Mouse (Mus musculus): ENCODE data around the gene Pih1d3. TPM values are rescaled to one million over a fixed set of nuclear protein-coding genes. Genes with fewer than 3 reads are reported as not detected.

Gene Pih1d3
- not detected in 2 replicates for polyA plus RNA-seq (2016; fragmentation: Nextera tagmentation; extraction: Ambion mirVana)

DNA sequence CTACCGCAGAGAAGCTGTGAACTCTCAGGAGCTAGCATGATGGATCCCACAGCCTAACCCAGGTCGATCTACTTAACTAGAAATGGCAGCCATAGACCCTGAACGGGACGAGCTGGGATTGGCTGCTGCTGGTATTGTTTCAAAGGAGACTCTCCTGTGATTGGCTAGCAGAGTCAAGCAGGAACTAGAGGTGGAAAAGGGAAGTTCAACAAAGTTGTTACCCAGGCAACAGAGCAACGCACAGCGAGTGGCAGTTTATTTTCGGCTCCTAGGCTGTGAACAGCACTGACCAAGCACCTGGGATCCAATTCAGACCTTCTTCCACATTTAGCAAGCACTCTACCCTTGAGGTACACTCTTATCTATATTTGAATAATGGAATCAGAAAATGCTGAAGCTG lies at the start of gene Pih1d3, which contains the start of gene 4931428L18Rik:
Gene Pih1d3 (plus strand): TSS at position 275 of the 400 bp plus-strand sequence.
Gene 4931428L18Rik (minus strand): TSS at position 121 of the 400 bp plus-strand sequence.
- H3K9me3 ChIP-seq (replicated peaks) = no peaks in the 10 kb centered on the region
- ATAC-seq (ENCODE audit: low FRiP score) = no peak
- H3K9ac ChIP-seq = no peak within 1 kb of the TSS
- H3K27me3 ChIP-seq = no peaks in the 10 kb centered on the region
- no peaks in the 10 kb centered on the region for H3K36me3 ChIP-seq
- H3K4me1 ChIP-seq = no peaks in the 10 kb centered on the region
- no peak within 1 kb of the TSS for H3K4me3 ChIP-seq
- H3K27ac ChIP-seq = no peak within 1 kb of the TSS
- H3K4me2 ChIP-seq (replicated peaks) = no peak within 1 kb of the TSS
- 85% methylated on average over 7 of the region's 7 CpGs for WGBS

DNA sequence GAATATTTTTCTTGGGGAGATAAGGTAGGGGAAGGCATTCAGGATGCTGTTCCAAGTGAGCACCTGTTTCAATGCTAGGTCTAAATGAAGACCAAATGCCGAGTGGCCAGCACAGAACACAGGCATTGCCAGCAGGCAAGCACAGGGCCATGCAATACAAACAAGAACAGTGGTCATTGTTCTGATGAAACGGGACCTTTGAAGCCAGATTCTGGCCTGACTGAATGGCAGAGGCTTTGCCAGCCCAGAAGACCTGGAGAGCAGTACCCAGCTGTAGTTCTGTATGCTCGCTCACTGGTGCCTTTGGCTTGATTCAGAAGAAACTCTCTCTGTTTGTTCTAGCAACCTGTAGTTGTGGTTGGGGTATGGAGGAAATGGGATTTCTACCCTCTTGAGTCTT lies 47.2 kb upstream of the Pih1d3 start:
- no peak overlapping the region for H3K4me3 ChIP-seq
- no peaks in the 10 kb centered on the region for H3K9me3 ChIP-seq (replicated peaks)
- H3K27me3 ChIP-seq = no peaks in the 10 kb centered on the region
- WGBS = 81% methylated on average over 3 of the region's 3 CpGs
- ATAC-seq (ENCODE audit: low FRiP score) = no peak
- no peaks in the 10 kb centered on the region for H3K36me3 ChIP-seq
- H3K9ac ChIP-seq = no peak overlapping the region
- no peak overlapping the region for H3K27ac ChIP-seq
- H3K4me1 ChIP-seq = no peaks in the 10 kb centered on the region
- H3K4me2 ChIP-seq (replicated peaks) = no peak overlapping the region

DNA sequence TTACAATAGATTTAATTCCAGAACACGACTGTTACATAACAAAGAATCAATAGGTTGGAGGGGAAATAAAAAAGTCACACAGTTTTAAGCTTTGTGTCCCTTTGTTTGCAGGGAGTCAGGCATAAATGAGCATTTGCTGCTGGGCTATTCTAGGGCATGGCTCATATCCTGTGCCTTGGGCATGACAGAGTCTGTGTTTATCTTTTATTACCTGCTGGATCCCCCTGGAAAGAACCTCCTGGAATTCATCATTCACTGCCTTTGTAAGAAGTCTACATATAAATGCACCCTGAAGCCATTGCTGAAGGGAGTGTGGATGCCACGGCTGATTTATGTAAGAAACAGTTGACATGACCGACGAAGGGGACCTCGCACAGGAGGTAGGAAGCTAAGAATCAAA lies 46.5 kb upstream of the Pih1d3 start, which contains the start of gene Lgsn:
Gene Lgsn (plus strand): TSS at position 301 of the 400 bp plus-strand sequence.
- Histone ChIP-seq H3K27me3 (no peaks in the 10 kb centered on the region), H3K9ac (no peak within 1 kb of the TSS), H3K4me1 (no peaks in the 10 kb centered on the region), H3K27ac (no peak within 1 kb of the TSS), H3K4me3 (no peak within 1 kb of the TSS), H3K36me3 (no peaks in the 10 kb centered on the region), H3K4me2 (replicated peaks) (no peak within 1 kb of the TSS), H3K9me3 (replicated peaks) (no peaks in the 10 kb centered on the region)
- ATAC-seq (ENCODE audit: low FRiP score) = no peak
- WGBS = 81% methylated on average over 5 of the region's 5 CpGs

DNA sequence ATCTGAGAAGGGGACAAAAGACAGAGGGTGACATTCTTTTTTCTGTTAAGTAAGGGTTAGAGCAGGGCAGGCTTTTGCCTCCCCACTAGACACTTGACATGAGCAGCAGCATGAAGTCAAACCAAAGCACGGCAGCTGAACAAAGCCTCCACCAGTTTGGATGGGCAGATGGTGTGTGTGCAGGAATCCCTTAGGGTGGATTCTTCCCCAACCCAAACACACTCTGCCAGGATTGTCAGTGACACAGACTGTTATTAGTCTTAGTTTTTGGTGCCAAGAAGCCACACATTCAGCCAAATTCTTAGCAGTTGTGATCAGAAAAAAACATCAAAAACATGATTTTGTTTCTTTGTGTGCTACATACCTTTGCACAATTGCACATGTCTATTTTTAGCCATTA lies 44.4 kb upstream of the Pih1d3 start:
- H3K27ac ChIP-seq = no peak overlapping the region
- no peaks in the 10 kb centered on the region for H3K4me1 ChIP-seq
- H3K9ac ChIP-seq = no peak overlapping the region
- ATAC-seq (ENCODE audit: low FRiP score) = no peak
- no peak overlapping the region for H3K4me2 ChIP-seq (replicated peaks)
- no peaks in the 10 kb centered on the region for H3K36me3 ChIP-seq
- no peak overlapping the region for H3K4me3 ChIP-seq
- WGBS = 57% methylated on average over 1 of the region's 1 CpGs
- no peaks in the 10 kb centered on the region for H3K9me3 ChIP-seq (replicated peaks)
- H3K27me3 ChIP-seq = no peaks in the 10 kb centered on the region

DNA sequence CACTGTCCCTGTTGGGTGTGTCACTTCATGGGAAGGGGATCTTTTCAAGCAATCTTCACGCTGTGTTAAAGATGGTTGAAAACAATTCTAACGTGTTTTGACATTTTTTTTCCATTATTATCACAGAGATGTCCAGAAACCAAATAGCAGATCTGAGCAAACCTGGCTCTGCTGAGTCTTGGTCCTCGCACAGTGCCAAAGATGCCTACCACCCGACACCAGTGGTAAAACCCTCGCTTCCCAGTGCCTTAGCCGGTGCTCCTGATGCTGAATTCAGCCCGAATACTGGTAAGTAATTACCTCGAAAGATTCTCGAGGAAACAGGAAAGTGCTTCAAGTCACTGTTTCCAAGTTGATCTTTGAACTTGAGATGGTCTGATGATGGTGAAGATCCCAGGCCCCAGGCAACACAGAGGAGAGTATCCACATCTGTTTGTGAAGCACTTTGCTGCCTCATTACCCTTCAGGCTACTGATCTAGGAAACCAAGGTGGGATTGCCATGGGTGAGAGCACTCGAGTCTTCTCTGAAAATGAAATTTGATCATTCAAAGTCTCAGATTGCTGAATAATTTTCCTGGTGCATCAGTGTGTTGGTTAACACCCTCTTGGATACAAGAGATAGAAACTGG lies 32.3 kb upstream of the Pih1d3 start:
- 85% methylated on average over 10 of the region's 10 CpGs for WGBS

DNA sequence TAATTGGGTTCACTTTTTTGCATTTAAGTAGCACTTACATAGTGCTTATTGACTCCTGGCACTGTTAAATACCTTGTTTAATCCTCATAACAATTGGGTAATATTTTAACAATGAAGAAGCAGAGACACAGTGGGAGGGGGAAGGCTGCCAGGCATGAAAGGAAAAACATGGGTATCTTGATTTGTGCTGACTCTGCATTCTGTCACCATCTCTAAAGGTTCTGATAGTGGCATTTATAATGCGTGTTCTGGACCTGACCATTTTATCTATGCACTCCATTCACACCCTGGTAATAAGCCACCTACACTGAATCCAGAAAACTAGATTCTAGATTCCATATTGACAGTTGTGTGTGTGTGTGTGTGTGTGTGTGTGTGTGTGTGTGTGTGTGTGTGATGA lies 27.0 kb upstream of the Pih1d3 start:
- no peaks in the 10 kb centered on the region for H3K9me3 ChIP-seq (replicated peaks)

More for the DNA sequence above, 32.3 kb upstream of the Pih1d3 start:
- no peak for ATAC-seq (ENCODE audit: low FRiP score)
- Histone ChIP-seq H3K4me3 (no peak overlapping the region), H3K4me1 (no peaks in the 10 kb centered on the region), H3K9me3 (replicated peaks) (no peaks in the 10 kb centered on the region), H3K36me3 (no peaks in the 10 kb centered on the region), H3K4me2 (replicated peaks) (no peak overlapping the region), H3K27me3 (no peaks in the 10 kb centered on the region), H3K9ac (no peak overlapping the region), H3K27ac (no peak overlapping the region)

DNA sequence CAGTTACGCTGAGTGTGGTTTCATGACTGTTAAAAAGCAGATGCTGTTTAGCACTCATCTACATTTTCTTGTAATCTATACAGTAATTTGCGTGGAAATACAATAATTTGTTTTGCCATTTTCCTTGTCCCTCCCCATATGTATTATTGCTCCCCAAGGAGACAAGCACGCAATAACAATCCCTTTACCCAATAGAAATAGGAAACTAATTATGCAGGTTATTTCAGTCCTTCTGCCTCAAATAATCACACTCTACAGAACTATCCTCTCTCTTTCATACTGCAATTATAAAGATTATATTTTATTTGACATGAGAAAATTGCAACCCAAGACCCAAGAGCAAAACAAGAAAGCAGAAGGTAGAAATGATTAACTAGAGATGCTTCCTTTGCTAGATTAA lies 25.7 kb upstream of the Pih1d3 start:
- no peaks in the 10 kb centered on the region for H3K36me3 ChIP-seq
- H3K27me3 ChIP-seq = no peaks in the 10 kb centered on the region
- WGBS = 81% methylated on average over 3 of the region's 3 CpGs
- no peaks in the 10 kb centered on the region for H3K4me1 ChIP-seq
- no peak overlapping the region for H3K27ac ChIP-seq
- no peak overlapping the region for H3K4me3 ChIP-seq
- no peak overlapping the region for H3K9ac ChIP-seq
- ATAC-seq (ENCODE audit: low FRiP score) = no peak
- no peaks in the 10 kb centered on the region for H3K9me3 ChIP-seq (replicated peaks)
- H3K4me2 ChIP-seq (replicated peaks) = no peak overlapping the region

More for the DNA sequence above, 27.0 kb upstream of the Pih1d3 start:
- Histone ChIP-seq H3K36me3 (no peaks in the 10 kb centered on the region), H3K4me1 (no peaks in the 10 kb centered on the region), H3K4me3 (no peak overlapping the region), H3K9ac (no peak overlapping the region), H3K27me3 (no peaks in the 10 kb centered on the region), H3K27ac (no peak overlapping the region), H3K4me2 (replicated peaks) (no peak overlapping the region)
- no peak for ATAC-seq (ENCODE audit: low FRiP score)
- WGBS = 85% methylated on average over 1 of the region's 1 CpGs

DNA sequence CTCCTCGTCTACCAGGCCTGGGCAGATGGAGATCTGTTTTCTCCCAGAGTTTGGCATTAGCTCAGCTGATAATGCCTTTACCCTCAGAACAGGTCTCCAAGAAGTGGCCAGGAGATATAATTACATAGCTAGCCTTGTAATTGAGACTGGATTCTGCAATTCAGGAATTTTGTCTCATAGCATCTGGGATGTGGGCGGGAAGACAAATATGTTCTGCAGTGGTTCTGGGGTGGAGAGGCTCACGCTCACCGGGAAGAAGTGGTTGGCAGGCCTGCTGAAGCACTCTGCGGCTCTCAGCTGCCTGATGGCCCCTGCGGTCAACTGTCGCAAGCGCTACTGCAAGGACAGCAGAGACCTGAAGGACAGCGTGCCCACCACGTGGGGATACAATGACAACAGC lies 18.9 kb upstream of the Pih1d3 start:
- Histone ChIP-seq H3K4me1 (no peaks in the 10 kb centered on the region), H3K9me3 (replicated peaks) (no peaks in the 10 kb centered on the region), H3K9ac (no peak overlapping the region), H3K27ac (no peak overlapping the region), H3K4me2 (replicated peaks) (no peak overlapping the region), H3K36me3 (no peaks in the 10 kb centered on the region), H3K4me3 (no peak overlapping the region), H3K27me3 (no peaks in the 10 kb centered on the region)
- no peak for ATAC-seq (ENCODE audit: low FRiP score)
- WGBS = 91% methylated on average over 10 of the region's 10 CpGs

DNA sequence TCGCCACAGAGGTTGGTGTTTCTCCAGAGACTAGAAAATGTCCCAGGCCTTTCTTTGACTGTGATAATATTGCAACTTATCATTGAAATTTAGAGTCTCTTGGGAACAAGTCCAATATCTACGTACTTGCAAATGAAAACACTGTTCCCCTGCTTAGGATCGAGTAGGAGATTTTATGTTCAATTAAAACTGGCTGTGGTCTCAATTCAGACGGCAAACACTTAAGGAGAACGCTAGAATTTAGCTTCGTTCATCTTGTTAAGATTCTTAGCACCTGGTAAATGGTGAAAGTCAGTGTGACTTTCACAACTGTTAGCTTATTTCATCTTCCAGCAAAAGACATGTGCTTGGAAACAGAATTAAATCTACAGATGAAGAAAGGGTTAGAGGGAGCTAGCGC lies 17.3 kb upstream of the Pih1d3 start:
- Histone ChIP-seq H3K36me3 (no peaks in the 10 kb centered on the region), H3K4me2 (replicated peaks) (no peak overlapping the region), H3K4me3 (no peak overlapping the region), H3K9ac (no peak overlapping the region), H3K4me1 (no peaks in the 10 kb centered on the region), H3K27ac (no peak overlapping the region), H3K9me3 (replicated peaks) (no peaks in the 10 kb centered on the region), H3K27me3 (no peaks in the 10 kb centered on the region)
- ATAC-seq (ENCODE audit: low FRiP score) = no peak
- WGBS = 80% methylated on average over 7 of the region's 7 CpGs

DNA sequence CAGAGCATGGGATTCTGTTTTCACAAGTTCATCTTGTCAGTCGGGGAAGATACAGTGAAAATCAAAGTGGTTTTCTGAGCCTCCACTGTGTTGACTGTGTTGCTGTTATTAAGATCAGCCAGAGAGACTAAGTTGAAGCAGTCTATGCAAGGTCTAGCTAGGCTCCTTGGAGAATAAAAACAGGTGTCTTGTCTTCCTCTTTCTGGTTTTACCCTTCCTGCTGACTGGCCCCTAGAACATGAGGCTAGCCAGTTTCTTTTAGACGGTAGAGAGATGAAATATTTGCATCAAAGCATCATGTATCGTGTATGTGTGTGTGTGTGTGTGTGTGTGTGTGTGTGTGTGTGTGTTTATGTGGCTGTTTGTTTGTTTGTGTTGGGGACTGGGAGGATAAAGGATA lies 16.9 kb upstream of the Pih1d3 start:
- ATAC-seq (ENCODE audit: low FRiP score) = no peak
- Histone ChIP-seq H3K36me3 (no peaks in the 10 kb centered on the region), H3K4me2 (replicated peaks) (no peak overlapping the region), H3K27me3 (no peaks in the 10 kb centered on the region), H3K9me3 (replicated peaks) (no peaks in the 10 kb centered on the region), H3K4me1 (no peaks in the 10 kb centered on the region), H3K27ac (no peak overlapping the region), H3K4me3 (no peak overlapping the region), H3K9ac (no peak overlapping the region)
- 75% methylated on average over 3 of the region's 3 CpGs for WGBS

DNA sequence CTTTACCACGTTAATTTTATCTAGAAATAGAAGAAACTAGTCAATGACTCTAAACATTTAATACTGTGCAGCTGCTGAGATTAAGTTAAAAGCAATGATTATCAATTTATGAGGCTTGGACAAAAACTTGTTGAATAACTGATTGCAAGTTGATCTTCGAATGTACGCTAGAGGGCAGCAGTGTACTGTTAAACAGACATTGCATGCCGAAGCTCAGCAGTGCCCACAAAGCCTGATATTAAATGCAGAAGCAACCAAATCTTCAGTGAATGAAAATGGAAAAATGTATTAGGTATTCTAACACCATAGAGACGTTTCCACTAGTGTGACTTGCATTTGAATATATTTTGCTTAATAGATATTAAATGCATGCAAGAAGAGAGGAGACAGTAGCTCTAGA lies 12.5 kb upstream of the Pih1d3 start:
- Histone ChIP-seq H3K9ac (no peak overlapping the region), H3K27ac (no peak overlapping the region), H3K9me3 (replicated peaks) (no peaks in the 10 kb centered on the region), H3K27me3 (no peaks in the 10 kb centered on the region), H3K4me1 (no peaks in the 10 kb centered on the region), H3K4me2 (replicated peaks) (no peak overlapping the region), H3K36me3 (no peaks in the 10 kb centered on the region), H3K4me3 (no peak overlapping the region)
- peak; percentile 63; the same call in 1 of the 2 replicates for ATAC-seq (ENCODE audit: low FRiP score)
- under 1% methylated on average over 5 of the region's 5 CpGs for WGBS

DNA sequence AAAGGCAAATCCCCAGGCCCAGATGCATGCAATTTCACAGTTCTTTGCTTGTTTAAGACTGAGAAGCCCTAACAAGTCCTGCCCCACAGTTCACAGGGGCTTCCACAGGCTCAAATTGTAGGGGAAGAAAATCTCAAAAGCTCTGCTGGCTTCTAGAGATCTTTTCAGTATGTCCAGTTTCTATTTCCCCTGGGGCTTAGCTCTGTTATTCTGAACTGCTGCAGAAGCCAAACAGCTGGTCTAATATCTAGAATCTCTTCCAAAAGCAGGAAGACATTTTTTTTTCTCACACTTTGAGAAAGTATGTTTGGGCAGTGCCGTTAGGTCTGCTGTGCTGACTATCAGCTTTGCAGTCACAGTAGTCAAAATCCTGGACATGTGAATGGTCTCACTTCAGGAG lies 7.8 kb upstream of the Pih1d3 start:
- Histone ChIP-seq H3K4me2 (replicated peaks) (no peak overlapping the region), H3K27ac (no peak overlapping the region), H3K4me1 (no peaks in the 10 kb centered on the region), H3K9ac (no peak overlapping the region), H3K9me3 (replicated peaks) (no peaks in the 10 kb centered on the region), H3K27me3 (no peaks in the 10 kb centered on the region), H3K4me3 (no peak overlapping the region), H3K36me3 (no peaks in the 10 kb centered on the region)
- 71% methylated on average over 1 of the region's 1 CpGs for WGBS
- no peak for ATAC-seq (ENCODE audit: low FRiP score)

DNA sequence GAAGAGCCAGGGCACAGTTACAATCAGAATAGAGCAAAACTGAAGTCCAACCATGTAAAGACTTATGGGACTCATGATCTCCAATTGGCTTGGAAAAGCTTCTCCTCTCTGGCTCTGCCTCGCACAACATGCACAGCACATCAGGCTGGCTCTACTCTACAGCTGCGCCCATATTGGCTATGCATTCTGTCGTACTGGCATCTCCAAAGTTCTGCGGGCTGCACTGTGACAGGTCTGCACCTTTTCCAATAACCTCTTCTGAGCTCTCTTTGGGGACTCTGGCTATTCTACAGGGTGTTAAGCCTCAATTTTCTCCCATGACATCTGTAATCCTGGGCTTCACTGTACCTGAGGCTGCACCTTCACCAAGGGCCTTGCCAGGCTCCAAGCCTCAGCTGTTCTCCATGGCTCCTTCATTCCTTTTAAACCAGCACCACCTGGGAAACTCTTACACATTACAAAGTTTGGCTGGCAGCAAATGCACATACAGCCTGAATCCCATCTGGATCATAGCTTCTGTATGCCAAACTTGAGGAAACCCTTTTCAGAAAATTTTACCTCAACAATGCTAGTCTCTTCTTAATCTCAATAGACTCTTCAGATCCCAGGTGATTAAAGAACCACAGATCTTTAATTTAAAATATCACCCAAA lies 1.9 kb upstream of the Pih1d3 start:
- H3K9me3 ChIP-seq (replicated peaks) = no peaks in the 10 kb centered on the region
- no peak overlapping the region for H3K9ac ChIP-seq
- no peaks in the 10 kb centered on the region for H3K36me3 ChIP-seq
- no peak overlapping the region for H3K27ac ChIP-seq
- H3K4me3 ChIP-seq = no peak overlapping the region
- WGBS = 93% methylated on average over 4 of the region's 4 CpGs
- no peaks in the 10 kb centered on the region for H3K27me3 ChIP-seq
- H3K4me1 ChIP-seq = no peaks in the 10 kb centered on the region
- no peak overlapping the region for H3K4me2 ChIP-seq (replicated peaks)
- ATAC-seq (ENCODE audit: low FRiP score) = no peak

All from hindbrain, embryonic 12.5 days (tissue).